Mouse (Mus musculus) testis, adult 2 months (tissue): ENCODE results near the gene Bet1l.

Experiments
- CTCF ChIP-seq: fragments of 200-500 bp; IDR thresholded peaks from 2 replicates; pipeline ENCODE4 v1.5.1; 2012; ENCODE audit warnings: low read depth, mild to moderate bottlenecking, inconsistent platforms, low read length, moderate library complexity; ENCODE audit not compliant: control insufficient read depth, insufficient read depth, insufficient replicate concordance
- POLR2A ChIP-seq: fragments of 200-500 bp; IDR thresholded peaks from 2 replicates; pipeline ENCODE4 v1.6.1; 2012; ENCODE audit warnings: low read depth, mild to moderate bottlenecking, inconsistent platforms, low read length, moderate library complexity; ENCODE audit not compliant: control insufficient read depth

DNA sequence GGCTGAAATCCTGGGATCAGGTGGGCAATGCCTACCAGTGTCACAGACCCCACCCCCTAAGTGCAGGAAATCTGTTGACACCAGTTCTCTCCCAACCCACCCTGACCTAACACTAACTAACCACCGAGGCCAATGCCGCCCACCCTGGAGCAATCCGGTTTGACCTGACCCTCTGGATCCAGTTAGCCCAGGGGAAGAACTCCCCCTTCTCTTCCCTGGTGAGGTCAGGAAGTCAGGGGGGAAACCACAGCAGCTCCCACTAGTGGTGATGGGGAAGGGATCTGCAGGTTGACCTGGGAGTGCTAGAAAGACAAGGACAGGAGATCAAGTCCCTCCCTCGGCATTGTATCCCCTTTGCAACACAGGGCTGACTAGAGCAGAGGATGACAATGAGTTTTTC lies 11.7 kb downstream of the Bet1l start:
- TF ChIP-seq CTCF: no peak
- TF ChIP-seq POLR2A: no peak
